Mouse (Mus musculus) bone marrow, adult 2 months (tissue): ENCODE results near the gene Mfsd2a.

Experiments used
- CTCF ChIP-seq: fragments of 200-500 bp; IDR thresholded peaks from 2 replicates; pipeline ENCODE4 v1.5.1; 2011; ENCODE audit warnings: low read length, control low read depth; ENCODE audit not compliant: control insufficient read depth, insufficient read depth
- POLR2A ChIP-seq: fragments of 200-500 bp; IDR thresholded peaks from 2 replicates; pipeline ENCODE4 v1.6.1; 2011; ENCODE audit warnings: low read depth, mild to moderate bottlenecking, control low read depth, low read length, borderline replicate concordance; ENCODE audit not compliant: control insufficient read depth

DNA sequence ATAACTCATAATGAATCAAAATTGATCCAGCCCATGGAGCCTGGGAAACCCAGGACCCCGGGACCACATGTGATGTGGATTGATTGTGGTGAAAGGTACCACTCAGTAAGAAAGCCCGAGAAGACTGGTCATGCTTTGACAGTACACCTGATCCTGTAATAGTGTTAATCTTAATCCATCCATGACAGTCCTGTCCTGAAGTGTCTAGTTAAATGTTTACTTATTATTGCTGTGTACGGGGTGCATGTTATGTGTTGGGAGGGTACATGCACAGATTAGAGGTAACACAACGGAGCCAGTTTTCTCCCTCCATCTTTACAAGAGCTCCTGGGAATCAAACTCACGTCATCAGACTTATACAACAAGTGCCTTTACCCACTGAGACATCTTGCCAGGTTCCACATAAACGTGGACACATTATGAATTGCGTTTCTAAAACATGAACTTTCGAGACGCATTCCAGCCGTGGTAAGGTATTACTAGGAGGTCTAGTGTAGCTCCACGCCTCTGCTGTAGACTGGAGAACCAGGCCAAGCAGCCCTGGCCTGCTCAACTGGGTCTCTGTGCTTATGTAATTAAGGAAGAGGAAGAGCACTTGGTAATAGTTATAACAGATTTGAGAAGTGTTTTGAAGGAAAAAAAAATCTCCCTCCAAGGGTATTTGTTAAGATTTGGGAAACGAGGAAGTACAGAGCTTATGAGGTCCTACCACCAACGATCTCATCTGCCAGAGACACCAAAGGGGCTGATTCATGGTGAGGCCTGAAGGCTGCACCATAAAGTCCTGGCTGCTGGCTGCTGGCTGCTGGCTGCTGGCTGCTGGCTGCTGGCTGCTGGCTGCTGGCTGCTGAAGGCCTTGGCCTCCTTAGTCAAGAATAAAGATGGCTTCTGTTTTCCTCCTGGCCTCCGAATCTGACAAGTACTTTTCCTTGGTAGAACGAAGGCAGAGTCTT, 37.3 kb downstream of the Mfsd2a start:
- TF ChIP-seq POLR2A (no peak), CTCF (no peak)
